Mouse (Mus musculus) lung, postnatal 0 days (tissue): ENCODE measurements around the gene I830077J02Rik. TPM values are rescaled to one million over a fixed set of nuclear protein-coding genes. Genes with fewer than 3 reads are reported as not detected.

ENCODE experiments used
- ATAC-seq: fragments of 200-750 bp; cut with Nextera tagmentation; 2 replicates; pipeline ENCODE4 v1.8.0; 2017; ENCODE audit warnings: moderate library complexity
- DNase-seq: peaks from one replicate; pipeline ENCODE4 v3.0.0-alpha.2; 2016; ENCODE audit warnings: low spot score
- H3K27ac ChIP-seq: fragments of 300-500 bp; sonication (generic); 2 replicates; pipeline ENCODE4 v1.5.1; 2014; ENCODE audit warnings: antibody characterized with exemption, mild to moderate bottlenecking, low read length, mixed read lengths
- H3K27me3 ChIP-seq: fragments of 300-500 bp; sonication (generic); replicated peaks from 2 replicates; pipeline ENCODE4 v1.6.1; 2014; ENCODE audit warnings: low read length, mixed read lengths; ENCODE audit not compliant: insufficient read depth
- H3K36me3 ChIP-seq: fragments of 300-500 bp; sonication (generic); 2 replicates; pipeline ENCODE4 v1.6.1; 2014; ENCODE audit warnings: low read length, mixed read lengths; ENCODE audit not compliant: insufficient read depth
- H3K4me1 ChIP-seq: fragments of 300-500 bp; sonication (generic); 2 replicates; pipeline ENCODE4 v1.6.1; 2014; ENCODE audit warnings: antibody characterized with exemption, low read depth, low read length, mixed read lengths; ENCODE audit not compliant: insufficient read depth
- H3K4me2 ChIP-seq: fragments of 300-500 bp; sonication (generic); replicated peaks from 2 replicates; pipeline ENCODE4 v1.6.1; 2014; ENCODE audit warnings: low read depth, mild to moderate bottlenecking, low read length, moderate library complexity, mixed read lengths
- H3K4me3 ChIP-seq: fragments of 300-500 bp; sonication (generic); 2 replicates; pipeline ENCODE4 v1.5.1; 2014; ENCODE audit warnings: low read depth, low read length
- H3K9ac ChIP-seq: fragments of 300-500 bp; sonication (generic); replicated peaks from 2 replicates; pipeline ENCODE4 v1.6.1; 2014; ENCODE audit warnings: low read depth, mild to moderate bottlenecking
- H3K9me3 ChIP-seq: fragments of 300-500 bp; sonication (generic); 2 replicates; pipeline ENCODE4 v1.6.1; 2016; ENCODE audit warnings: low read length, mixed read lengths
- CTCF ChIP-seq: IDR thresholded peaks from 2 replicates; pipeline ENCODE4 v1.5.1; 2016; ENCODE audit warnings: antibody characterized with exemption, mild to moderate bottlenecking
- EP300 ChIP-seq: IDR thresholded peaks from 2 replicates; pipeline ENCODE4 v1.6.1; 2016; ENCODE audit warnings: antibody characterized with exemption, mild to moderate bottlenecking, control low read depth
- WGBS: fragments of 180-500 bp; shearing (Covaris S2); extraction: QIAGEN DNeasy Blood & Tissue Kit; methylation state at CpG from one replicate; pipeline ENCODE4 v1.1.7; 2014; 5-methylcytosine and 5-hydroxymethylcytosine counted together
- polyA plus RNA-seq: library from polyadenylated mRNA; unstranded; fragments of >200 nt; fragmentation: Nextera tagmentation; extraction: Ambion mirVana; gene quantifications from 2 replicates; pipeline ENCODE4 v1.2.1, GENCODE M21; 2015

The I830077J02Rik gene
- polyA plus RNA-seq, 1 experiment from 2014 or later, result 1.9 TPM

DNA sequence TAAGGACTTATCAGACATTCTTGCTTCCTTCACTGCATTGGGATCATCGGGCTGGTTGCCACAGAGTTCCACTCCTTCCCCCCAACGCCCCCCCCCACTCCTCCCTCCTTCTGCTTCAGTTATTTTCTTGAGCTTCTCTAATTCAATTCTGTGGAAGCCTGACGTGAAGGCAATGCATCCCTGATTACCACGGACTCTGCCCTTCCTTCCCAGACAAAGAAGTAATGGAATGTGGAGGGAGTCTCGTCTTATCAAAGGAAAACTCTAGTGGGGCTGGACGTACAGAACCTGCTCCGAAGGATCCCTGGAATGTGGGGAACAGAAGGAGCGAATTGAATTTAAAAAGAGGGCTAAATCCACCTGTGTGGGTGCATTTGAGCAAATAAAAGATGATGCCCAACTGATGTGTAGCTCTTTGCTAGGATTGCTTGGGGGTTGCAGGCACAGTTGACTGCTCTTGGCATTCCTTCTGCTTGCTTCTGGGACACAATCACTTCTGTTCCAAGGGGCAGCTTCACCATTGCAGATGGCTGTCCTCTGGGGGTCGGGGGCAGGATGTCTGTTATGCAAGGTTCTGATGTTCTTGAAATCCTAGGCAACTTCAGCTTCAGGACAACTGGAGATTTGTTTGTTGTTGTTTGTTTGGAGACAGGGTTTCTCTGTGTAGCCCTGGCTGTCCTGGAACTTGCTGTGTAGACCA, 24.4 kb downstream of the I830077J02Rik start:
- peaks cover 8% of the 10 kb centered on the region; the same call in 1 of the 2 replicates for H3K4me1 ChIP-seq
- no peak overlapping the region for H3K4me2 ChIP-seq
- DNase-seq (no peak), ATAC-seq (no peak)
- H3K4me3 ChIP-seq, result no peak overlapping the region
- no peaks in the 10 kb centered on the region for H3K9me3 ChIP-seq
- WGBS, result 33% methylated on average over 9 of the region's 9 CpGs
- no peak overlapping the region for H3K9ac ChIP-seq
- TF ChIP-seq CTCF, result no peak
- TF ChIP-seq EP300, result no peak
- H3K27me3 ChIP-seq, result no peaks in the 10 kb centered on the region
- H3K27ac ChIP-seq, result no peak overlapping the region
- H3K36me3 ChIP-seq, result no peaks in the 10 kb centered on the region

DNA sequence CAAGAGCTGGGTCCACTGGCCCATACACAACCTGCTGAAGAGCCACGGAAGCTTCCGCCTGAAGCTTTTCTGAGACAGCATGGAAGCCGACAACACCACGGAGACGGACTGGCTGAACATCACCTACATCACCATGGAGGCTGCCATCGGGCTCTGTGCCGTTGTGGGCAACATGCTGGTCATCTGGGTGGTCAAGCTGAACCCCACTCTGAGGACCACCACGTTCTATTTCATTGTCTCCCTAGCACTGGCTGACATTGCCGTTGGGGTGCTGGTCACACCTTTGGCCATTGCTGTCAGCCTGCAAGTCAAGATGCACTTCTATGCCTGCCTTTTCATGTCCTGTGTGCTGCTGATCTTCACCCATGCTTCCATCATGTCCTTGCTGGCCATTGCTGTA, 27.7 kb downstream of the I830077J02Rik start:
- ATAC-seq (no peak), DNase-seq (no peak)
- Histone ChIP-seq H3K4me3 (no peak overlapping the region), H3K4me2 (no peak overlapping the region), H3K9ac (no peak overlapping the region), H3K4me1 (no peaks in the 10 kb centered on the region), H3K27me3 (no peaks in the 10 kb centered on the region), H3K27ac (no peak overlapping the region), H3K9me3 (no peaks in the 10 kb centered on the region), H3K36me3 (no peaks in the 10 kb centered on the region)
- WGBS, result 91% methylated on average over 9 of the region's 9 CpGs
- TF ChIP-seq CTCF, result no peak
- TF ChIP-seq EP300, result no peak

DNA sequence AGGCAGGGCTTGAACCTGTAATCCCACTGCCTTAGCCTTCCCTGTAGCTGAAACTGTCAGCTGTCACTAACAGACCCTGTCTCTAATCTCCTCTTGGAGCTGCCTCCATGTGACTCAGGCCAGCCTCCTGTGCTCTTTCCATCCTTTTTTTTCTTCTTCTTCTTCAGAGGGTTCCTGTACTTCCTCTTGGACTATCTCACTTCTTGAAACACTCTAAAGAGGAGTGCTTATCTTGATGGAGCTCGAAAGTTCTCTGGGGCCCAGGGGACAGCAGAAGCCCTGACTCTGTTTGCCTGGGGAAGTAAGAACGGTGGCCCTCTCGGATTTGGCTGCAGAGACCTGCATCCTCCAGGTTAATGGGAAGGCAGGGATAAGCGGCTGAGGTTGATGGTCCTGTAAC, 28.3 kb downstream of the I830077J02Rik start:
- Histone ChIP-seq H3K36me3 (no peaks in the 10 kb centered on the region), H3K9ac (no peak overlapping the region), H3K4me3 (no peak overlapping the region), H3K9me3 (no peaks in the 10 kb centered on the region), H3K27me3 (no peaks in the 10 kb centered on the region), H3K27ac (no peak overlapping the region), H3K4me2 (no peak overlapping the region), H3K4me1 (no peaks in the 10 kb centered on the region)
- TF ChIP-seq CTCF (no peak), EP300 (no peak)
- ATAC-seq, result no peak
- no peak for DNase-seq
- WGBS, result 36% methylated on average over 4 of the region's 4 CpGs

DNA sequence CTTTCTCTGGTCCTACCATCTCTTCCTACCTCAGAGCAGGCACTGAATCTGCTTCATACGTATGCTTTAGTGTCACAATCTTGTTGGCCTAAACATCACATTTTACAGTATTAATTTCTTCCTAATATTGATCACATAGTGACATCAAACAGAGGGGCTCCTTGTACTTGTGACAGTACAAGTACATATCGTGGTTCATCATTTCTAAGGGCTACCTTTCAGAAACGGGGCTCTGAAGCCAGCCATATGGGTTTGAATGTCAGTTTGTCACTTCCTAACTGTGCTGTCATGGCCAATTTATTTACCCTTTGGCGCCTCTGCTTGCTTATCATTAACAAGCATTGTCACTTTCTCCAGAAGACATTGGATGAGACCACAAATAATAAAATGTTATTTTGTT, 31.0 kb downstream of the I830077J02Rik start:
- Histone ChIP-seq H3K4me3 (no peak overlapping the region), H3K9me3 (no peaks in the 10 kb centered on the region), H3K27ac (no peak overlapping the region), H3K27me3 (no peaks in the 10 kb centered on the region), H3K9ac (no peak overlapping the region), H3K4me2 (no peak overlapping the region), H3K4me1 (no peaks in the 10 kb centered on the region), H3K36me3 (no peaks in the 10 kb centered on the region)
- DNase-seq (no peak), ATAC-seq (no peak)
- TF ChIP-seq EP300 (no peak), CTCF (no peak)
- WGBS, result 74% methylated on average over 4 of the region's 4 CpGs

DNA sequence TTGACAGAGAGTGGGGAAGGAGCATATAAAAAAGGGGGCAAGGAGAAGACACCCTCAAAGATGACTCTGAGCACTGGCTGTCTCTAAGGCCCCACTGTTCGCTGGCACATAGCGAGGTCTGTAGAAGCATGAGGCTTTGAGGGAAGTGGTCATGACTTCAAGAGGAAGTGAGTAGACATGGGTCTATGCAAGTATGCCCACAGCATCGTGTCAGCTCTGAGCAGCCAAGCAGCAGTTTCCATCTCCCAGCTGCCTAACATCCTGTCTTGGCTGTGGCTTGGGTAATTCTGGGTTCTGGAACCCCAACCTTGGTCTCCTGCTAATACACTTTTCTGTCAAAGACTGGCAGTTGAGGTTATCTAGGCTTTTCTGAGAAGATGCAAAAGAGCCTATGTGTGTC, 31.7 kb downstream of the I830077J02Rik start:
- Histone ChIP-seq H3K4me1 (no peaks in the 10 kb centered on the region), H3K9me3 (no peaks in the 10 kb centered on the region), H3K4me2 (no peak overlapping the region), H3K36me3 (no peaks in the 10 kb centered on the region), H3K4me3 (no peak overlapping the region), H3K9ac (no peak overlapping the region), H3K27ac (no peak overlapping the region), H3K27me3 (no peaks in the 10 kb centered on the region)
- WGBS, result 78% methylated on average over 3 of the region's 3 CpGs
- DNase-seq (no peak), ATAC-seq (no peak)
- TF ChIP-seq CTCF (no peak), EP300 (no peak)

DNA sequence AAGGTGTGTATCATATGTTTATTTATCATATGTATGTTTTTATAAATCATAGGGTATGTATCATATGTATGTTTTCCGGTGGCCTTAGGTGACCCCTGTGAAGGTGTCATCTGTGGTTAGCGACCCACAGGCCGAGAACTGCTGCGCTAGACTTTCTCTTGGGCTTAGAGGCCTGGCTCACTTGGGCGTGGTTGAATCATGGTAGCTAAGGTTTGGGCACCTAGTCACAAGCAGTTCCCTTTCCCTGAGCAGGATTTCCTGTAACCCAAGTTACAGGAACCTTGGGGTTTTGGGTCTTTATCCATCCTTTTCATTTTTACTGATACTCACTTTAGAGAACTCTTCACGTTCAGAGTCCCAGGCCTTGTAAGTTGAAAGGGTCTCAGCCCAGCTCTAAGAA, 32.2 kb downstream of the I830077J02Rik start:
- no peaks in the 10 kb centered on the region for H3K27me3 ChIP-seq
- no peak overlapping the region for H3K9ac ChIP-seq
- H3K4me2 ChIP-seq, result no peak overlapping the region
- no peak overlapping the region for H3K27ac ChIP-seq
- TF ChIP-seq EP300 (no peak), CTCF (no peak)
- no peak for DNase-seq
- H3K36me3 ChIP-seq, result no peaks in the 10 kb centered on the region
- 78% methylated on average over 6 of the region's 6 CpGs for WGBS
- no peak overlapping the region for H3K4me3 ChIP-seq
- H3K4me1 ChIP-seq, result no peaks in the 10 kb centered on the region
- H3K9me3 ChIP-seq, result no peaks in the 10 kb centered on the region
- ATAC-seq, result no peak
